Mouse (Mus musculus): ENCODE measurements around the gene Fam114a1. TPM values are rescaled to one million over a fixed set of nuclear protein-coding genes. Genes with fewer than 3 reads are reported as not detected.

The Fam114a1 gene
- polyA plus RNA-seq, 1 experiment, result 18.5 TPM

- TF ChIP-seq REST (IDR thresholded peaks at IDR 0.05; ENCODE audit: insufficient read depth, insufficient read length) (no peak), SRF (IDR thresholded peaks at IDR 0.05; ENCODE audit: control insufficient read depth, insufficient read length, low read depth) (no peak), USF1 (IDR thresholded peaks at IDR 0.05; ENCODE audit: low read depth) (no peak), MYOD1 (IDR thresholded peaks at IDR 0.05; ENCODE audit: control insufficient read depth in 1 of 3, insufficient read length in 2 of 3, low read depth in 2 of 3) (no peak)
- no peak overlapping the region for H3ac ChIP-seq (ENCODE audit: control insufficient read depth, insufficient read length)
- no peak overlapping the region for H3K4me3 ChIP-seq
- H3K79me2 ChIP-seq (ENCODE audit: control insufficient read depth, insufficient read depth), result no peaks in the 10 kb centered on the region
- no peaks in the 10 kb centered on the region for H3K27me3 ChIP-seq (ENCODE audit: control insufficient read depth, insufficient read depth, insufficient read length)
- no peaks in the 10 kb centered on the region for H3K36me3 ChIP-seq (ENCODE audit: control insufficient read depth, insufficient read depth)
- H3K4me2 ChIP-seq (ENCODE audit: low read depth), result no peak overlapping the region
These were observed 93.4 kb downstream of the Fam114a1 start for GRCm38 (mm10) chr5:65063266-65063665.

- no peaks in the 10 kb centered on the region for H3K36me3 ChIP-seq (ENCODE audit: control insufficient read depth, insufficient read depth)
- H3K79me2 ChIP-seq (ENCODE audit: control insufficient read depth, insufficient read depth), result no peaks in the 10 kb centered on the region
- TF ChIP-seq MAX (IDR thresholded peaks at IDR 0.05; ENCODE audit: low read depth) (no peak), REST (IDR thresholded peaks at IDR 0.05; ENCODE audit: insufficient read depth, insufficient read length) (no peak), TCF3 (IDR thresholded peaks at IDR 0.05; ENCODE audit: insufficient read length, low read depth) (no peak), TCF12 (IDR thresholded peaks at IDR 0.05; ENCODE audit: insufficient read depth, poor library complexity, severe bottlenecking) (no peak), E2F4 (IDR thresholded peaks at IDR 0.05; ENCODE audit: insufficient read depth) (no peak), MYOD1 (IDR thresholded peaks at IDR 0.05; ENCODE audit: control insufficient read depth in 1 of 3, insufficient read length in 2 of 3, low read depth in 2 of 3) (no peak), CEBPB (IDR thresholded peaks at IDR 0.05; ENCODE audit: insufficient read depth, poor library complexity, severe bottlenecking) (no peak), POLR2A (IDR thresholded peaks at IDR 0.05; ENCODE audit: insufficient read length, low read depth) (no peak)
- no peak overlapping the region for H3ac ChIP-seq (ENCODE audit: control insufficient read depth, insufficient read length)
- H3K4me3 ChIP-seq, result no peak overlapping the region
- H3K4me2 ChIP-seq (ENCODE audit: low read depth), result no peak overlapping the region
- H3K27me3 ChIP-seq (ENCODE audit: control insufficient read depth, insufficient read depth, insufficient read length), result no peaks in the 10 kb centered on the region
These were observed 98.3 kb downstream of the Fam114a1 start for GRCm38 (mm10) chr5:65068166-65068565.

- H3K4me3 ChIP-seq, result no peak overlapping the region
- H3K36me3 ChIP-seq (ENCODE audit: control insufficient read depth, insufficient read depth), result no peaks in the 10 kb centered on the region
- TF ChIP-seq CEBPB (IDR thresholded peaks at IDR 0.05; ENCODE audit: insufficient read depth, poor library complexity, severe bottlenecking) (no peak), POLR2A (IDR thresholded peaks at IDR 0.05; ENCODE audit: insufficient read length, low read depth) (no peak), POLR2AphosphoS2 (IDR thresholded peaks at IDR 0.05; ENCODE audit: insufficient read length, low read depth) (no peak), MYOD1 (IDR thresholded peaks at IDR 0.05; ENCODE audit: control insufficient read depth in 1 of 3, insufficient read length in 2 of 3, low read depth in 2 of 3) (no peak), MAX (IDR thresholded peaks at IDR 0.05; ENCODE audit: low read depth) (no peak), USF1 (IDR thresholded peaks at IDR 0.05; ENCODE audit: low read depth) (no peak), TCF12 (IDR thresholded peaks at IDR 0.05; ENCODE audit: insufficient read depth, poor library complexity, severe bottlenecking) (no peak), E2F4 (IDR thresholded peaks at IDR 0.05; ENCODE audit: insufficient read depth) (no peak), SRF (IDR thresholded peaks at IDR 0.05; ENCODE audit: control insufficient read depth, insufficient read length, low read depth) (no peak), MYOG (IDR thresholded peaks at IDR 0.05; ENCODE audit: control insufficient read depth in 1 of 3, insufficient read depth in 1 of 3, insufficient read length in 2 of 3, low read depth in 2 of 3) (no peak), REST (IDR thresholded peaks at IDR 0.05; ENCODE audit: insufficient read depth, insufficient read length) (no peak), TCF3 (IDR thresholded peaks at IDR 0.05; ENCODE audit: insufficient read length, low read depth) (no peak)
- no peak overlapping the region for H3ac ChIP-seq (ENCODE audit: control insufficient read depth, insufficient read length)
- no peaks in the 10 kb centered on the region for H3K27me3 ChIP-seq (ENCODE audit: control insufficient read depth, insufficient read depth, insufficient read length)
- H3K79me2 ChIP-seq (ENCODE audit: control insufficient read depth, insufficient read depth), result no peaks in the 10 kb centered on the region
- H3K4me2 ChIP-seq (ENCODE audit: low read depth), result no peak overlapping the region
These were observed 100.0 kb downstream of the Fam114a1 start for GRCm38 (mm10) chr5:65069872-65070271.

GRCm38 (mm10) chr5:65071689-65072118 lies 101.8 kb downstream of the Fam114a1 start:
- Histone ChIP-seq H3K36me3 (ENCODE audit: control insufficient read depth, insufficient read depth) (no peaks in the 10 kb centered on the region), H3K4me2 (ENCODE audit: low read depth) (no peak overlapping the region), H3K4me3 (no peak overlapping the region), H3K27me3 (ENCODE audit: control insufficient read depth, insufficient read depth, insufficient read length) (no peaks in the 10 kb centered on the region), H3K79me2 (ENCODE audit: control insufficient read depth, insufficient read depth) (no peaks in the 10 kb centered on the region), H3ac (ENCODE audit: control insufficient read depth, insufficient read length) (no peak overlapping the region)
- no peak for TF ChIP-seq SRF (IDR thresholded peaks at IDR 0.05; ENCODE audit: control insufficient read depth, insufficient read length, low read depth)
- no peak for TF ChIP-seq TCF12 (IDR thresholded peaks at IDR 0.05; ENCODE audit: insufficient read depth, poor library complexity, severe bottlenecking)
- TF ChIP-seq E2F4 (IDR thresholded peaks at IDR 0.05; ENCODE audit: insufficient read depth), result no peak
- no peak for TF ChIP-seq POLR2A (IDR thresholded peaks at IDR 0.05; ENCODE audit: insufficient read length, low read depth)
- no peak for TF ChIP-seq CEBPB (IDR thresholded peaks at IDR 0.05; ENCODE audit: insufficient read depth, poor library complexity, severe bottlenecking)
- TF ChIP-seq MAX (IDR thresholded peaks at IDR 0.05; ENCODE audit: low read depth), result no peak
- no peak for TF ChIP-seq USF1 (IDR thresholded peaks at IDR 0.05; ENCODE audit: low read depth)
- TF ChIP-seq POLR2AphosphoS2 (IDR thresholded peaks at IDR 0.05; ENCODE audit: insufficient read length, low read depth), result no peak
- TF ChIP-seq MYOG (IDR thresholded peaks at IDR 0.05; ENCODE audit: control insufficient read depth in 1 of 3, insufficient read depth in 1 of 3, insufficient read length in 2 of 3, low read depth in 2 of 3), result no peak
- no peak for TF ChIP-seq TCF3 (IDR thresholded peaks at IDR 0.05; ENCODE audit: insufficient read length, low read depth)
- TF ChIP-seq MYOD1 (IDR thresholded peaks at IDR 0.05; ENCODE audit: control insufficient read depth in 1 of 3, insufficient read length in 2 of 3, low read depth in 2 of 3), result no peak
- no peak for TF ChIP-seq REST (IDR thresholded peaks at IDR 0.05; ENCODE audit: insufficient read depth, insufficient read length)

GRCm38 (mm10) chr5:65073247-65073646 lies 103.4 kb downstream of the Fam114a1 start:
- H3K27me3 ChIP-seq (ENCODE audit: control insufficient read depth, insufficient read depth, insufficient read length), result no peaks in the 10 kb centered on the region
- TF ChIP-seq SRF (IDR thresholded peaks at IDR 0.05; ENCODE audit: control insufficient read depth, insufficient read length, low read depth) (no peak), USF1 (IDR thresholded peaks at IDR 0.05; ENCODE audit: low read depth) (no peak), POLR2A (IDR thresholded peaks at IDR 0.05; ENCODE audit: insufficient read length, low read depth) (no peak), MYOD1 (IDR thresholded peaks at IDR 0.05; ENCODE audit: control insufficient read depth in 1 of 3, insufficient read length in 2 of 3, low read depth in 2 of 3) (no peak), TCF3 (IDR thresholded peaks at IDR 0.05; ENCODE audit: insufficient read length, low read depth) (no peak), CEBPB (IDR thresholded peaks at IDR 0.05; ENCODE audit: insufficient read depth, poor library complexity, severe bottlenecking) (no peak), TCF12 (IDR thresholded peaks at IDR 0.05; ENCODE audit: insufficient read depth, poor library complexity, severe bottlenecking) (no peak), REST (IDR thresholded peaks at IDR 0.05; ENCODE audit: insufficient read depth, insufficient read length) (no peak), POLR2AphosphoS2 (IDR thresholded peaks at IDR 0.05; ENCODE audit: insufficient read length, low read depth) (no peak), MYOG (IDR thresholded peaks at IDR 0.05; ENCODE audit: control insufficient read depth in 1 of 3, insufficient read depth in 1 of 3, insufficient read length in 2 of 3, low read depth in 2 of 3) (no peak), E2F4 (IDR thresholded peaks at IDR 0.05; ENCODE audit: insufficient read depth) (no peak), MAX (IDR thresholded peaks at IDR 0.05; ENCODE audit: low read depth) (no peak)
- H3K79me2 ChIP-seq (ENCODE audit: control insufficient read depth, insufficient read depth), result no peaks in the 10 kb centered on the region
- H3K4me2 ChIP-seq (ENCODE audit: low read depth), result no peak overlapping the region
- H3K4me3 ChIP-seq, result no peak overlapping the region
- H3ac ChIP-seq (ENCODE audit: control insufficient read depth, insufficient read length), result no peak overlapping the region
- no peaks in the 10 kb centered on the region for H3K36me3 ChIP-seq (ENCODE audit: control insufficient read depth, insufficient read depth)
